Mouse (Mus musculus): Measurements from ENCODE around the gene Mxra7.
"Not testable (repeated sequence)": the region's sequence is repeated elsewhere in the genome, so short reads cannot be mapped to it uniquely, and the experiment has no call there.

Mxra7 gene

DNA sequence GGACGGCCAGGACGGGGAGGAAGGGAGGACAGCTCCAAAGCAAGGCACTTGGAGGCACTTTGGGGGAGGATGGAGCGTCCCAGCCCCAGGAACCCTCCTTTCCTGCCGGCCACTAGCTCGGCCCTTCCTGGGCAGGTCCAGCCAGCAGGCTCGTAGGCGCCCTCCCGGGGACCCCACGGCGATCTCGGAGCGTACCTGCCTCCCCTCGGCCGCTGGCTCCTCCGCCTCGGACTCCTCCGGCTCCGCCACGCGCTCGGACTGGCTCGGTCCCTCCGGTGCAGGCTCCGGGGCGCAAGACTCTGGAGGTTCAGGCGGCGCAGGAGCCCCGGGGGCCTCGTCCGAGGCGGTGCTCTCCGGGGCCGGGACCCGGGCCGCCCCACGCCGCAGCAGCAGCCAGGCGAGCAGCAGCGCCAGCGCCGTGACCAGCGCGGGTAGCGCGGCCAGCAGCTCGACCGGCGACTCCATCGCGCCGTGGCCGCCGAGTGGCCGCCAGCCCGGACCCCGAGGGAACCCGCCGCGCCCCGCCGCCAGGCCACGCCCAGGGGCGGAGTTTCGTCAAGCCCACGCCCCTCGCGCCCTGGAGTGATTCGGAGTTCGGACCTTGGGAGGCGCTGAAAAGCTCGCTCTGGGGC is at the start of gene Mxra7:
Gene Mxra7 (minus strand): TSS at position 513 of the 632 bp plus-strand sequence.
- DNase-seq (ENCODE audit: low read depth, low spot score) = peak; percentile 63

DNA sequence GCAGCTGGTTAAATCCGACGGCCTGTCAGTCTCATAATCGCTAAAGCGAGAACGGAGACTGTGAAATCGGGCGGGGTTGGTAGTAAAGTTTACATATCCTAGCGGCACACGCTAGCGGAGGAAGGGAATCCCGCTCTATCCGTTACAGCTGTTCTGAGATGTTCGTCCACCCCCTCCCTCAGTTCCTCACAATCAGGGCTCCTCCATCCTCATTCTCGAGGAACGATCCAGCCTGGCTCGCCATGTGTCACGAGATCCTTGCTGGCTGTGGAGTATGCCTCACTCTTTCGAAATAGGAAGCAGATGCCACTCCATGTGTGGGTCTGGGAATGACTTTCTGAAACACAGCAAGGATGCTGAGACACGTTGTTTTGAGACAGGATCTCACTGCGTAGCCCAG is 46.1 kb upstream of the Mxra7 start:
- peak; percentile 82 for DNase-seq (ENCODE audit: low read depth, low spot score)

DNA sequence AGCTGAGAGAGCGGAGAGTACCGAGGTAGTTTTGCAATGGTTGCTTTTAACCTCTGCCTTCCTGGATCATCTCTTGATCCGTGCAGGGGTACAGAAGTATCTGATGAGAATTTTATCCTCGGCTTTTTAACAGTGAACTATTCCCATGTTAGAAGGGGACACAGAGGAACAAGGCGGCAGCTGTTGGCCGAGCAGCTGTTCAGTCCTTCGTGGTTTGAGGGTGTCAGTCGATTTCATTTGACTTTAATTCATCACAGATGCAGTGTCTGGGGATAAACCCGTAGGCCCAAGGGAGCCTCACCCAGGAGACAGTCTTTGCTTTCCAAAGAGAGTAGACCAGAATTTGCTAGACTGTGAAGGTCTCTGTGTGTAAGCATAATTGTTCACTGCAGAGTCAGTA is 43.7 kb upstream of the Mxra7 start:
- no peak for DNase-seq (ENCODE audit: low read depth, low spot score)

DNA sequence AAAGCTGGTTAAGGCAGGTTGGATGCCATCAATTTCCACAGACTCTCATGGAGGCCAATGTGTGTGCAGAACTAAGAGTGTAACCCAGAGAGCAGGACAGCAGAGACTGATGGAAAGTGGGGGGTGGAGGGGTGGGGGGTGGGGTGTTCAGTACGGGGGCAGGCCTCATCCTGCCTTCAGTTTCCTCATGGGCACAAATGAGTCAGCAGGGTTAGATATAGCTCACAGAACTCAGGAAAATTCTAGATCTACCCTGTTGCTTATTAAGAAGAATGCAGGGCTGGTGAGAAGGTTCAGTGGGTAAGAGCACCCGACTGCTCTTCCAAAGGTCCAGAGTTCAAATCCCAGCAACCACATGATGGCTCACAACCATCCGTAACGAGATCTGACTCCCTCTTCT is 41.8 kb upstream of the Mxra7 start:
- DNase-seq (ENCODE audit: low read depth, low spot score) = peak; percentile 56

DNA sequence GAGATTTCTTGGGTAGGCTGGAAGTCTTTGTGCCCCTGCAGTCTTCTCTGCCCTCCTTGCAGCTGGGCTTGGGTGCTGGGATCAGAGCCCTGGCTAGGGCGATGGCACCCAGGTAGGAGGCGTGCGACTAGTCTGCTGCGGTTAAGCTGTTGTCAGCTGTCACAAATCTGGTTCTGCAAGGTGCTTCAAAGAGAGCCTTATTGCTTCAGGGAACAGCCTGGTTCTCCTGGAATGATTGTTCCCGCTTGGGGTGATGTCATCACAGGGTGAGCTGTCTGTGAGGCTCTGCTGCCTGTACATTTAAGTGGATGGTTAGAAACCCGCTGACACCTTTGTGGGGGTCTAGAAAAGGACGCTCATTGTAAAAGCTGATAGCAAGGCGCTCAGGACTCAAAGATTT is 41.4 kb upstream of the Mxra7 start:
- DNase-seq (ENCODE audit: low read depth, low spot score) = peak; percentile 58

DNA sequence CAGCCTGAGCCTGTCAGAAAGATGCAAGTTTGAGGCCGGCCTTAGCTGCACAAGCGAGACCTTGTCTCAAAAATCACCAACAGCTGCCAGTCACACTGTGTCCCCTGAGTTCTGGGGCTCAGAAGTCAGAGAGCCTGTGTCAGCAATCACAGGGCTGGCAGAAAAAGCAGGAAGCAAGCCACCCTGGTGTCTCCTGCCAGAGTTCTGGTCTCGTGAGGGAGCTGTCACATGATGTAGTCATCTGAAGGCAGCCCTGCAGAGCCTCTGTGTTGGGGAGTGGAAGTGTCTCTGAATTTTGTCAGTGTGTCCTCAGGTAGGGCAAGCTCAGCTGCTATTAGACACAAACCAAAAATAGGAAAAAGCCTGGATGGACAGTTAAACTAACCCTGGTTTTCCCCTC is 40.3 kb upstream of the Mxra7 start:
- DNase-seq (ENCODE audit: low read depth, low spot score) = peak; percentile 72

DNA sequence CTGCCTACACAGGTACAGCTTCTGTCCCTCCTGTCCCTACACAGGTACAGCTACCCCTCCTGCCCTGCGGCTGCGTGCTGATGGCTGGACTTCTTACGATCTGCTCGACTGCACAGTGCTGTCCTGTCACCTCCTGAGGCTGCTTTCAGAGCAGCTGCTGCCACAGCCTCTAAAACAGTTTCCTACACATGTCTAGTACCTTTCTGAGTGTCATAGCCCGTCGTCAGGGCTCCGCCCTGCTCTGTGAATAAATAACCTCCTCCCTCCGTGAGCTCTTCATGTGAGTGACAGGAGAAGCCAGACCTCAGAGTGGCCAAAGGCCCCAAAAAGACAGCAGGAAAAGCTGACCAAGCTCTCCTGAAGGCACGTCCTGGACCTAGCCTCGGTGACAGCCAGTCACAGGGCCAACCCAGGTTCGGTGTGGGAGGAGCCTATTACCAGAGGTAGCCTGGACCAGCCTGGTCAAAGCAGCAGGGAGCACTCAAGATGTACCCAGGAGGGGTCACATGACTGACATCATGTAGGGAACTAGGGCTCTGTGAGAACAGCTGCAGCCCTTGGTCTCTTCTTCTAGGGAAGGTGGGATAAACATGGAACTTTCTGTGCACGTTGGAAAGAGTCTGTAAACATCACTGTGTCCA is 38.2 kb upstream of the Mxra7 start:
- no peak for DNase-seq (ENCODE audit: low read depth, low spot score)

DNA sequence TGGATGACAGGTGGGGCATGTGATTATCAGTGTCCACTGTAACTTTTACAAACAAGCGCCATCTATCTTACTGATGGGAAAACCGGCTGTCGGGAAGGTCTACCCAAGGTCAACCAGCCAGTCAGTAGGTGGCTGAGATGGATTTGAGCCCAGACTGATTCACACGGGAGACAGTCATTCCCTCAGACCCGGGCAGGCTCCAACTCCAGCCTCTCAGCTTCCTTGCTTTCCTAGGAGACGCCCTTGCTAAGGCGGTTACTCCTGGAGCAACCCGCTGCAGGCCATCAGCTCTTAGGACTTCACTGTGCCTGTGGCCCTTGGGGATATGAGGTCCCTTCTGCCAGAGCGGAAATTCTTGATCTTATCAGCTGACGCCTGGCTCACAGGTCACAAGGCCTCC is 36.6 kb upstream of the Mxra7 start:
- DNase-seq (ENCODE audit: low read depth, low spot score) = no peak

DNA sequence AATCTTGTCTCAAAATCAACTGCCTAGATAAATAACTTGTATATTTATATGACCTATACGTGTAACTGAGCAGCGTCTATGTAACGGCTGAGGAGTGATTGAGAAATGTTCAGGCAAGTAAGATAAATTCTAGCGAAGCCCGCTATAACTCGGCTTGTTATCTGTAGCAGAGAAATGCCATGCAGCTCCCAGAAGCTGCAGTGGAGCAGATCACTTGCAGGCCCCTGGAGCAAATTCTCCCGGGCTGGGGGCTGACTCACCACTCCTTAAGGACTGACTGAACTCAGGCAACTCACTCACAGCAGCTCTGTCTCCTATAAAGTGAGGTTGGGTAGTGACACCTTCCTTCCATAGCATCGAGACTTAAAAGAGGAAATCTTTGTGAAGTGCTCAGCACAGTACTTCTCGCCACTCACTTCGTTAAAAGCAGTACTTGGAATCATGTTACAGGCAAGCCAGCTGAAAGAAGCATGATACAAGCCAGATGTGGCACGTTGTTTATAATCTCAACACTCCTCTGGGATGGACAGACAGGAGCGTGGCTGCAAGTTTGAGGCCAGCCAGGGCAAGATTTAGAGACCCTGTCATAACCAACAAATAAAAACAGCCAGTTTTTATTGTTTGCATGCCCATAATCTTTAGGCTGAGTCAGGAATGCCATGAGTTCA is 29.5 kb upstream of the Mxra7 start:
- DNase-seq (ENCODE audit: low read depth, low spot score) = no peak

DNA sequence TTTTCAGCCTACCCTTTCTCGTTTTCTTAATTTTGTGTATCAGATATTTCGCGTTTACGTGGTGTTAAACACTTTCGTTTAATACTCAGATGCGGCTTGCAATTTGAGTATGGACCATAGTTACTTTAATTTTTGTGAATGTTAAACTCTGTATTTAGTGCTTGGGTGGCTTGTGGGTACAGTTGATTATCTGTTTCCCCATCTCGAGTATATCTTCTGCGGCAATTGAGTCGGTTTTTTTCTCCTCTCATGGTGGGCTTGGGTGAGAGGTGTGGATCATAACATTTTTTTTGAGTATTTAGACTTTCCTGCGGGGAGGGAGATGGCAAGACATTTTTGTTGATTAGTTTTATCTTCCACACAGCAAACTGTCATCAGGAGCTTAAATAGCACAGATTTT is 26.4 kb upstream of the Mxra7 start:
- no peak for DNase-seq (ENCODE audit: low read depth, low spot score)

DNA sequence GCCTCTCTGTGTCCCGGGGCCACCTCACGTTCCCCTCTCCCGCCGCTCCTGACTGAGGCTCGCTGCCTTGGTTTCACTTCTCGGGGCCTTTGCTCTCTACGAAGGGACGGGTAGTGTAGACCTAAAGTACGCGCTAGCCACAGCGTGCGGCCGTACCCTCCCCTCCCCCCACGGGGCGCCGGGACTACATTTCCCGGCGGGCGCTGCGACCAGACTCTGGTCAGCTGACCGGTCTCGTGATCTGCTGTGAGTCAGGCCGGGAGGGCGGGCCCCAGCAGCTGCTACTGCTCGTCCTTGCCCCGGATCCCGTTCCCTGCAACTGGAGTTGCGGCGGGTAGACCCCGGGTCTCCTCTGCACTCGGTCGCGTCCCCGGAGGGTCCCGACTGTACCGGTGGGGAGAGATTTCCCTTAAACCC is 25.7 kb upstream of the Mxra7 start:
- DNase-seq (ENCODE audit: low read depth, low spot score) = peak; percentile 97

DNA sequence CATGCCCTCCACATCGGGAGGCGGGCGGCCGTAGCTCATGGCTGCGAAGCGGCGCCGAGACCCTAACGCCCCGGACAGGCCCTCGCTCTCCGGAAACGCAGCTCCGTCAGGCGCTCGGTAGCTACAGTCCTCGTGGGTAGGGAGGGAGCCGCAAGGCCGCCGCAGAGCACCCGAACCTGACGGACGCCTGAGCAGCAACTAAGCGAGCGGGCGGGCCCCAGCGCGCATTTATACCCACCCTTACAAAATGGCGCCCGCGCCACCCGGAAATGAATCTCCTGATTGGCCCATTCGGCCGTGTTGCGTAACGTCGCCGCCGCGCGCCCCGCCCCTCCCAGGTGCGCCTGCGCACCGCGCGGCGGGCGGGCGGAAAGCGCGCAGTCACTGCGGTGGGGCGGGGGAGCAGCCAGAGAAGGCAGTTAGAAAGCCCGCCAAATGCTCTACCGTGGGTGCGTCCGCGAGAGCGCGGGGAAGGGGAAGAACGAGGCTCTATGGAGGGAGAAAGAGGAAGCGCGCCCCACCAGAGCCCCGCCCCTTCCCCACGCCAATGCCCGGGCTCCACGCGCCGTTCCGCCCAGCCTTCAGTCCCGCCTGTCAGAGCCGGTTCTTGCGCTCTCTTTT is 25.2 kb upstream of the Mxra7 start, which contains the start of gene Srsf2:
Gene Srsf2 (minus strand): TSS at position 204 of the 621 bp plus-strand sequence.
- peak; percentile 96 for DNase-seq (ENCODE audit: low read depth, low spot score)

DNA sequence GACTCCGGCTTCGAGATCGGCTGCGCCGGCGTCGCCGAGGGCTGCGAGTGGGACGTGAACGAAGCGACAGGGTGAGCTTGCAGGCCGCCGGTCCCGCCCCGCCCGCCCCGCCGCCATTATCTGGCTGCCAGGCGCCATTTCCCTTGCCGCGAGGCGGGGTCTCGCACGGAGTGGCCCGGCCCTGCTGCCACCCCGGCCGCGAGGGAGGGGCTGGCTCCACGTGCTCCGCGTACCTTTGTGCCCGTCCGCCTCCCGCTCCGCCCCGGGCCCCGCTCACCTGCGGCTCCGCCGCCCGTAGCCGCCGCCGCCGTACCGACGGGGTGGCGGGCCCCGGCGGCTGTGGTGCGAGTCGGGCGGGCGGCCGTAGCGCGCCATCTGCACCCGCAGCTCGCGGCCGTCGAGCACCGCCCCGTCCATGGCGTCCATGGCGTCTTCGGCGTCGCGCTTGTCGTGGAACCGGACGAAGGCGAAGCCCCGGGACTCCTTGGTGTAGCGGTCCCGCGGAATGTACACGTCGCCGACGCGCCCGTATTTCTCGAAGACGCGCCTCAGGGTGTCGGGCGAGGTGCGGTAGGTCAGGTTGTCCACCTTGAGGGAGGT is 24.5 kb upstream of the Mxra7 start, which contains the start of gene Mfsd11:
Gene Mfsd11 (plus strand): TSS at position 150 of the 600 bp plus-strand sequence.
- DNase-seq (ENCODE audit: low read depth, low spot score) = peak; percentile 87

DNA sequence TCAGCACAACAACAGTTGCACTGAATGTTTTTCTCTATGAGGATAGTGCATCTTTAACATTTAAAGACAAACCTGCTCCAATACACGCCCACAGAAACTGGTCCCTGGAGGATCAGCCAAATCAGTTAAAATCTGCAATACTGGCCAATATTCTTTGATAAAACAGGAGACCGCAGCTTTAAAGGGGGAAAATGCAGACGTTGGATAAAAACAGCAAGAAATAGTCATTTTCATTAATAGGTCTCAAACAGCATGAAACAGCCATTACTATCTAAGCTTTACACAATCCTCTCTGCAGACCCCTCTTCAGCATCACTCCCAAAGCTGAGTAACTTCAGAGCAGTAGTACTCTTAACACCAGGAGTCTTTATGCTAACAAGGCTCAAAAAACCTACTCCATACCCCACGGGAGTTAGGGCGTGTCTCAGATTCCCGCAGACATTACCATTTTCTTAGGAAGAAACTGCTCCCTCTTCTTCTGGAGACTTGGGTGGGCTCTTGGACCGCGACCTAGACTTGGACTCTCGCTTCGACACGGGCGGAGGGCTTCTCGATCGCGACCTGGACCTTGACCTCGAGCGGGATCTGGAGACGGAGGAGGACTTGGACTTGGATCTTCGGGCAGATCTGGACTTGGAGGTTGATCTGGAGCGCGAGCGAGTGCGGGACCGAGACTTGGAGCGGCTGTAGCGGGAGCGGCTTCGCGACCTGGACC is 23.9 kb upstream of the Mxra7 start:
- peak; percentile 29 for DNase-seq (ENCODE audit: low read depth, low spot score)

DNA sequence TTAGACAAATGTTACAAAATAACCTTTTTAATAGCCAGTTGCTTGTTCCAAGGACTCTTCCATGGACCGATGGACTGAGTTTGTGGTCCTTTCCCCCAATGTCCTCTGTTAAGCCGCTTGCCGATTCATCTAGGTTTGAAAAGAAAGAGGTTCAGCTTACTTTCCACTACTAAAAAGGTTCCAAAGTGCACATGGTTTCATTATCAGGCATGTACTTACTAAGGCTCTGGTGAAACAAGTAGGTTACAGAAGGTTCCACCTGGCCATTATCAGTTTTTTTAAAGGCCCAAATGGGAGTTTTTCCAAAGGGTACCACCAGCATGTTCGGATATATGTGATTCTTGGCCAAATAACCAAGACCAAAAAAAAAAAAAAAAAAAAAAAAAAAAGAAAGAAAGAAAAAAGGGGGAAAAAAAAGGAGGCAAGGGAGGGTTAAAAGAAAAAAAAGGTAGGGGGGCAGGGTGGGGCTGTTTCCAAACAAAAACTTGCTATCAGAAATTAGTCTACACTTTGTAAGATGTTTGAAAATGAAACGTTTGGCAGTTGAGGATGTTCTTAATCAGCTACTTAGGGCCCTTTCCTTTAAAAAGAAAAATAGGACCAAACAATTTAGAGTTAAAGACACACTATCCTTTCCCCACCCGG is 23.1 kb upstream of the Mxra7 start:
- DNase-seq (ENCODE audit: low read depth, low spot score) = no peak

DNA sequence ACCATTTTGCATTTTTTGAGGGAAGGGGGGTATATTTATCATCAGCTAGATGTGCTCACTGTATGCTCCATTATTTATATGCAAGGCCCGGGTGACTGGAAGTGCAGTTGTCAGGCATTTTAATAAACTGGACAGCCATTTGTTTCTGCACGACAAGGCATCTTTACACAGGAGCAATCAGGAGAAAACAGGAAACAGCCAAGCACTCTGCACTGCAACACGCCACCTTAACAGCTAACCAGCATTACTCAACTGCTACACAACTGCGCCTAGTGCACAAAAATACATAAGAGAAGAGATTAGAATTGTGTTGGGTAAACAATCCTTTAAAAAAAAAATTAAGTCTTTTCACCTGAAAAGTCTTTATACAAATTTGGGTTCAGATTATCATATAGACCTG is 22.2 kb upstream of the Mxra7 start:
- no peak for DNase-seq (ENCODE audit: low read depth, low spot score)

DNA sequence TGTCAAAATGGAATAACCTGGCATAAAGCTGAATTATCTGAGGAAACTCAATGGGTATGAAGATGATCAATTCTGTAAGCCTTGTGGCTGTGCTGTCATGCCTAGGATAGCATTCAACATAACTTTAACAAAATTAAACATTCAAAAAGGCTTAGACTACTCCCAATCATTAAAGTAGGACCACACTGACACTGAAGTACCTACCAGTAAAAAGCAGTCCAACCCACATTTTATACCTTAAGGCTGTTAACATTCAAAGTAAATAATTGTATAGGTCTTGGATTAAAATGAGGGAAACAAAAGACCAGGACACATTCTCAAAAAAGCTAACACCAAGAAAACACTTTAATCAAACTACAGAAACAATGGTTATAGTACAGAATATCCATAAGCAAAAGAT is 21.7 kb upstream of the Mxra7 start:
- DNase-seq (ENCODE audit: low read depth, low spot score) = no peak

DNA sequence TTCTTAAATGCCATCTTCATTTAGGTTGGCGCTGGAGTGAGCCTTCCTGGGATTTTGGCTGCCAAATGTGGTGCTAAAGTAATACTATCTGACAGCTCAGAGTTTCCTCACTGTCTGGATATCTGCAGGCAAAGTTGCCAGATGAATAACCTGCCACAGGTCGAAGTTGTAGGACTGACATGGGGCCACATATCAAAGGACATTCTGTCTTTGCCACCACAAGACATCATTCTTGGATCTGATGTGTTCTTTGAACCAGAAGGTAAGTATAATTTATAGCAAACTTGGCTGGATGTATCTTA is 21.0 kb upstream of the Mxra7 start:
- DNase-seq (ENCODE audit: low read depth, low spot score) = not testable (repeated sequence)

DNA sequence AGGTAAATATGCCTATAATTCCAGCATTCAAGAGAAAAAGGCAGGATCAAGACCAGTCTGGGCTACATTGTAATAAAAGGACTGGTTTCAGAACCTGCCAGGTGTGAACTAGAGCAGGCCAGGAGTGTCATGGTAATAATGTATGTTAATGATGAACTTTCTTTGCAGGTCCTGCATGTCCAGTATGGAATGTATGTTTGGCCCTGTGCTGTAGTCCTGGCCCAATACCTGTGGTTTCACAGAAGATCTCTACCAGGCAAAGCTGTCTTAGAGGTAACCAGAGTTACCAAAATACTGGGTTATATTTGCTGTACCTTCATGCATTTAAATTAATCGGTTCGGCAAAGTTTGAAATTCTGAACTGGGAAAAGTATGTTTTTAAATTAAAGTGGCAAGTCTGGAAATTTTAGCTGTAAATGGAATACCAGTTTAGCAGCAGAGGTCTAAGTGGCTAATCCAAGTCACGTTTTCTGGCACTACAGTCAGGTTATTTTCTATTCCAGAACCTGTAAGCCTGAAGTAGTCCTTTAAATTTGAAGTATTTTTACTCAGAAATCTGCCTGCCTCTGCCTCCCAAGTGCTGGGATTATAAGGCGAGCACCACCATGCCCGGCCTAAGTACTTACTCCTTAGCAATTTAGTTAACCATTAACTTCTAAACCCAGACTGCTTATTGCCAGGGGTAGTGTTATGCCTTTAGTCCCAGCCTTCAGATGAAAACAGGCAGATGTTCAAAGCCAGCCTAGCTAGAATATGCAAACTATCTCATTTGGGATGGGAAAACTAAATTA is 20.4 kb upstream of the Mxra7 start:
- no peak for DNase-seq (ENCODE audit: low read depth, low spot score)

Measured in brain, adult 2 months (tissue).